Mouse (Mus musculus): Measurements from ENCODE around the gene Pdcd11.

DNA sequence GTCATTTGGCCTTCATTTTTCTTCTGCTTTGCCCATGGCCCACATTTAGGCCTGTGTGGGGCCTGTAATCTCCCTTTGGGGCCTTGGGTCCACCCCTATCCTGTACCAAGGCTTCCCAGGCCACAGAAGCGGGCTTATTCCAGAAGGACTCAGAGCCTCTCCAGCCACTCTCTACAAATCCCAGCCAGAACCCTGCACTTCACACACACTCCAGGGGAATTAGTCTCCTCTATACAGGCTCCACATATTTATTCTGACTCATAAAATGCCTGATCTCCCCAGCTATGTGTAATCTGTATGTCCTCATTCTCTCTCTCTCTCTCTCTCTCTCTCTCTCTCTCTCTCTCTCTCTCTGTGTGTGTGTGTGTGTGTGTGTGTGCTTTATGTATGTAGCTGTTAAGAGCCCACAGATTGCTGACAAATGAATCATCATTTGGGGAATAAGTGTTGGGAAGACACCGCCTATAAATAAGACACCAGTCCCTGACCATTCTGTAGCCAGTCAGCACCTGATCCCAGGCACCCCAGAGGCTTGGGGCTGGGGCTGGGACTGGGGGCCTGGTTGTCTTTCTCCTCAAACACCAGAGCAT lies 86.4 kb downstream of the Pdcd11 start:
- TF ChIP-seq CTCF (IDR thresholded peaks at IDR 0.05) (no peak), EP300 (IDR thresholded peaks at IDR 0.05) (no peak)

Measured in lung, postnatal 0 days (tissue).